Mouse (Mus musculus): ENCODE measurements around the gene Mrps12.
"Not testable (repeated sequence)": the region's sequence is repeated elsewhere in the genome, so short reads cannot be mapped to it uniquely, and the experiment has no call there.

Mrps12 gene

DNA sequence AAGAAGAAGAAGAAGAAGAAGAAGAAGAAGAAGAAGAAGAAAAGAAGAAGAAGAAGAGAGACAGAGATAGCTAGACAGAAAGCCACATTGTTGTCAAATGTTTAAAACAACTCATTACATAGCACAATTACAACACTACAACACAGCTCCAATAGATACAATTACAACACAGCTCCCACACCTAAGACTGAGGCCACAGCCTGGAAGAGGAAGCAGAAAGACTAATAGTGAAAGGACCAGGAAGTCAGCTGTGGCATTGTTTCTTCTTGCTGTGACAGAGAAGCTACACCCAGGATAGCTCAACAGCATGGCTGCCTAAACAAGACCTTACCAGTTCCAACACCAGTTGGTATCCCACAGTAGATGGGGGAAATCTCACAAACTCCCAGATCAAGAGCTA is 32.2 kb downstream of the Mrps12 start:
- ATAC-seq (ENCODE audit: low TSS enrichment), result no peak

DNA sequence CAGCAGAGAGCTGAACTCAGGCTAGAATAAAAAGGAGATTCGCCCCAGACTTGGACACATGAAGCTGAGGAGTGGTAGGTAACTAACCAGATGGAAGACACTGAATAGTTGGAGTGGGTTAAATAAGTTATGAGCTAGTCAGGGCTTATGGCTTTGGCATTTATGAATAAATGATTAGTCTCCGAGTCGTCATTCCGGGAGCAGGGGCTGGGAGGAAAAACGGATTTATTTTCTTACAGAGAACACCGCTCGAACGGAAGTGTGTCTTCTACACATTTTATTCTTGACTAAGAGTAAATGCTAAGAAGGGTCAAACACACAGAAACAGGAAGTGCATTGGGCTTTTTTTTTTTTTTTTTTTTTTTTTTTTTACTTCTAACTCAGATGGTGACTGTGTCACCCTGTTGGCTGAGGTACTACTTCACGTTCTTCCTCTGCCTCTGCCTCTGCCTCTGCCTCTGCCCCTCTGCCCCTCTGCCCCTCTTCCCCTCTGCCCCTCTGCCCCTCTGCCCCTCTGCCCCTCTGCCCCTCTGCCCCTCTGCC is 38.9 kb downstream of the Mrps12 start:
- no peak for ATAC-seq (ENCODE audit: low TSS enrichment)

DNA sequence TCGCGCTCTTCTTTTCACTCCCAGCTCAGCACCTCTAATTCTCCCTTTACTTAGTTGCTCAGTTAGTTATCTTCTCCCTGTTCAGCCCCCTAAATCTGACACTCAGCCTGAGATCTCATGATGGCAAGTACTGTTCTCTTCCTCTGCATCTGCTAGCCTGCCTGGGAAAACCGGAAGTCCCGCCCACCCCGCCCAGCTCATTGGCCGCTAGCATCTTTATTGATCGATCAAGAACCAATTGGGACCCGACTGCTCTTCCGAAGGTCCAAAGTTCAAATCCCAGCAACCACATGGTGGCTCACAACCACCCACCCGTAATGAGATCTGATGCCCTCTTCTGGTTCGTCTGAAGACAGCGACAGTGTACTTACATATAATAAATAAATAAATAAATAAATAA is 40.3 kb downstream of the Mrps12 start:
- ATAC-seq (ENCODE audit: low TSS enrichment), result not testable (repeated sequence)

- ATAC-seq (ENCODE audit: low TSS enrichment), result no peak
These were observed 41.4 kb downstream of the Mrps12 start for GRCm38 (mm10) chr7:28700269-28700668.

DNA sequence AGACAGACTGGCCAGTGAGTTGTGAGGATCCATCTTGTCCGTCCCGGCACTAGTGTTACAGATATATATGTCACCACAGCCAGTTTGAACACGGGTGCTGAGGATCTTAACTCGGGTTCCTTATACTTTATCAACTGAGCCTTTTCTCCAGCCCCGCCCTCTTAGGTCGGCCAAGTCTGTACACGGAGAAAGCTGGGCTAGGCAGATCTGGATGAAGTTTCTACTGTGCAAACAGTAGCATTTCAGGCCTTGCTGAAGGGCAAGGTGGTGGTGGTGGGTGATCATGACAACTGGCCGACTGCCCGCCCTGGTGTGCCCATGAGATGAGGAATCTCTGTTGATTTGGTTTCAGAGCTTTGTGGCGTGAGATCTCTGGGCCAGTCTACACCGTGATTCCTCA is 44.3 kb downstream of the Mrps12 start:
- ATAC-seq (ENCODE audit: low TSS enrichment), result no peak

DNA sequence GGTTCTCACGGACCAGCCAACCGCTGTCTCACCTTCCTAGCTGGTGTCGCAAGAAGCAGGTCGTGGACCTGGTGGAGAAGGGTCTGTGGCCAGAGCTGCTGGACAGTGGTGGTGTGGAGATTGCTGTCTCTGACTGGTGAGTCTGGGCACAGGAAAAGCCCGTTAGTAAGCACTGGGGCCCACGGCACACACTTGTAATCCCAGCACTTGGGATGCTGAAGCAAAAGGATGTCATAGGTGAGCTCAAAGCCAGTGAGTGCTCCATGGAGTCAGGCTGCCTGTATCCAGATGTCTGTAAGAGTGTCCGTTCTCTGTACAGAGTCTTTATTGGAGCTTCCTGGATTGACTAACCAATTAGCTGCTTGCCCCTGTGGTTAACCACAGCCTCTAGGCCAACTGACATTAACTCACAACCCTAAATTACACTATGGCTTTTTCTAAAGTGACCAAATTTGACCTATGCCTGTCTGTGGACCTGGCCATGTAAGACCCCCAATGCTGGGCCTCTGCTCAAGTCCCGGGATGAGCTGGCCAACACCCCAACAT is 46.6 kb downstream of the Mrps12 start:
- no peak for ATAC-seq (ENCODE audit: low TSS enrichment)

DNA sequence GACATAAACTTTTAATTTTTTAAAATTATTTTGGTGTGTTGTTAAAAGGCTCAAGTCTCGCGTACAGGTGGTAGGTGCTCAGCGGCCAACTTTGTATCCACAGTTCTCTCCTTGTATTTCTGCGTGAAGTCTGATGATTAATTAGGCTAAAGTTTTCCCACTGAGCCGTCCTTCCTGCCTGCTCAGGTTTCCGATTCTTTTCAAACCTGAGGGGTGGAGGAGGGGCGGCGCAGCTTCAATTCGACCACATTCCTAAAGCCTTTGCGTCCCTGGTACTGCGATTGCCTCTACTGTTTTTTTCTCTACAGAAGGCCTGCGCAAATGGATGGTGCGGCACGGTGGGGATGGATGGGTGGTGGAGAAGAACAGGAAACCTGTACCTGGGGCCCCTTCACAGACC is 47.2 kb downstream of the Mrps12 start:
- no peak for ATAC-seq (ENCODE audit: low TSS enrichment)

GRCm38 (mm10) chr7:28693321-28693966 is 48.2 kb downstream of the Mrps12 start:
- peak; percentile 84 for ATAC-seq (ENCODE audit: low TSS enrichment)

DNA sequence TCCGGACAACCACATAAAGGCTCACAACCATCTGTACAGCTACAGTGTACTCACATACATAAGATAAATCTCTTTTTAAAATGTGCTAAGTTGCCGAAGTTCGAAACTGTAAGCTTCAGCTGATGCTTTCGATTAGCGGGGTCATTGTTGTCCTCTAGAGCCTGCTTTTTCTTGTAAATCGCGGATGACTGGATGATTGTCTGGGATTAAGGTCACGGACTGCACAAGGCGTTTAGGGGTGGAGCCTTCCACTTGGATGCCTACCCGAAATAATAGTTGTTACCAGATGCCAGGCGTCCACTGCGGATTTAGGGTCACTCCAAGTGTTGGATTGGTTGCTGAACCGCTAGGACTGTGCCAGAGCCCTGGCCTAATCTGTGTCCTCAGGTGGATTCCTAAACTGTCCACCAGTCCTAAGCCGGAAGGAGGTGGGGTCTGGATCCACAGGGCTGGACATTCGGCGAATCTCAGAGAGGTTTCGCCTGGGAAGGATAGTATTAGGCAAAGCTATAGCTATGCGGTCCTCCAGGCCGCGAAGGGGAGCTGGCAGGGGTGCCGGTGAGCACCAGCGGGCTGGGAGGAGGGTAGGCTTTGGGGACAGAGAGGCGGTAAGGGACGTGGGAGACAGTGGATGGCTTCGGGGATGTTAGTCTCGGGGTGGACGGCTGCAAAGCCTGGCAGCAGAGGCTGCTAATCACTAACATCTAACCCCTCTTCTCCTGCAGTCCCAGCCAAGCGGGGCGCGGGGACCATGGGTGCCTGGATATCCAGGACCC is 48.9 kb downstream of the Mrps12 start, which contains the start of gene Fbxo27:
Gene Fbxo27, plus strand, starts transcription at position 305 of the 776 bp plus-strand sequence.
- peak; percentile 88 for ATAC-seq (ENCODE audit: low TSS enrichment)

GRCm38 (mm10) chr7:28691075-28691474 is 50.5 kb downstream of the Mrps12 start:
- ATAC-seq (ENCODE audit: low TSS enrichment), result no peak

Data from frontal cortex, adult (tissue).